Mouse (Mus musculus) heart, embryonic 14.5 days (tissue): ENCODE data around the gene Lamc1. TPM values are rescaled to one million over a fixed set of nuclear protein-coding genes. Genes with fewer than 3 reads are reported as not detected.

Experiments
- ATAC-seq: fragments of 200-750 bp; cut with Nextera tagmentation; 2 replicates; pipeline ENCODE4 v1.8.0; 2017; ENCODE audit warnings: low read depth, moderate TSS enrichment; ENCODE audit not compliant: insufficient number of reproducible peaks, insufficient read depth, low FRiP score
- H3K27ac ChIP-seq, 2 experiments: fragments of 200-500 bp in 1 of 2; fragments of 300-500 bp in 1 of 2; sonication (generic) in 1 of 2; replicated peaks in 1 of 2; 2 replicates each; pipeline ENCODE4 v1.5.1; 2012 to 2014; ENCODE audit warnings: low read depth in 2 of 2, low read length in 2 of 2, control low read depth in 1 of 2, mild to moderate bottlenecking in 1 of 2, mixed read lengths in 1 of 2; ENCODE audit not compliant: control insufficient read depth in 1 of 2, insufficient read depth in 1 of 2
- H3K27me3 ChIP-seq: fragments of 300-500 bp; sonication (generic); 2 replicates; pipeline ENCODE4 v1.6.1; 2014; ENCODE audit warnings: mild to moderate bottlenecking, low read length, control low read depth; ENCODE audit not compliant: control insufficient read depth, insufficient read depth
- H3K36me3 ChIP-seq: fragments of 300-500 bp; sonication (generic); 2 replicates; pipeline ENCODE4 v1.6.1; 2014; ENCODE audit warnings: mild to moderate bottlenecking, control low read depth, low read length, mixed read lengths; ENCODE audit not compliant: control insufficient read depth, insufficient read depth
- H3K4me1 ChIP-seq, 2 experiments: fragments of 200-500 bp in 1 of 2; fragments of 300-500 bp in 1 of 2; sonication (generic) in 1 of 2; 2 replicates each; pipeline ENCODE4 v1.6.1; 2012 to 2014; ENCODE audit warnings: low read length in 2 of 2, control low read depth in 1 of 2, mixed read lengths in 1 of 2; ENCODE audit not compliant: control insufficient read depth in 2 of 2, insufficient read depth in 2 of 2
- H3K4me2 ChIP-seq: fragments of 300-500 bp; sonication (generic); 2 replicates; pipeline ENCODE4 v1.6.1; 2014; ENCODE audit warnings: mild to moderate bottlenecking, low read length
- H3K4me3 ChIP-seq, 2 experiments: fragments of 200-500 bp in 1 of 2; fragments of 300-500 bp in 1 of 2; sonication (generic) in 1 of 2; 2 replicates each; pipeline ENCODE4 v1.5.1; 2012 to 2014; ENCODE audit warnings: low read length in 2 of 2, mild to moderate bottlenecking in 2 of 2, control low read depth in 1 of 2, low read depth in 1 of 2, moderate library complexity in 1 of 2; ENCODE audit not compliant: control insufficient read depth in 1 of 2, insufficient read depth in 1 of 2
- H3K9ac ChIP-seq: fragments of 300-500 bp; sonication (generic); 2 replicates; pipeline ENCODE4 v1.6.1; 2014; ENCODE audit warnings: mild to moderate bottlenecking, low read length
- H3K9me3 ChIP-seq: fragments of 300-500 bp; sonication (generic); 2 replicates; pipeline ENCODE4 v1.6.1; 2016; ENCODE audit warnings: low read length, control low read depth; ENCODE audit not compliant: control insufficient read depth
- WGBS: fragments of 180-500 bp; shearing (Covaris S2); extraction: QIAGEN DNeasy Blood & Tissue Kit; methylation state at CpG from one replicate; pipeline ENCODE4 v1.1.7; 2014; 5-methylcytosine and 5-hydroxymethylcytosine counted together
- polyA plus RNA-seq: library from polyadenylated mRNA; unstranded; fragments of >200 nt; fragmentation: Nextera tagmentation; extraction: Ambion mirVana; gene quantifications from 2 replicates; pipeline ENCODE4 v1.2.1, GENCODE M21; 2014

Gene Lamc1
- polyA plus RNA-seq, 1 experiment from 2014 or later: 133 TPM

DNA sequence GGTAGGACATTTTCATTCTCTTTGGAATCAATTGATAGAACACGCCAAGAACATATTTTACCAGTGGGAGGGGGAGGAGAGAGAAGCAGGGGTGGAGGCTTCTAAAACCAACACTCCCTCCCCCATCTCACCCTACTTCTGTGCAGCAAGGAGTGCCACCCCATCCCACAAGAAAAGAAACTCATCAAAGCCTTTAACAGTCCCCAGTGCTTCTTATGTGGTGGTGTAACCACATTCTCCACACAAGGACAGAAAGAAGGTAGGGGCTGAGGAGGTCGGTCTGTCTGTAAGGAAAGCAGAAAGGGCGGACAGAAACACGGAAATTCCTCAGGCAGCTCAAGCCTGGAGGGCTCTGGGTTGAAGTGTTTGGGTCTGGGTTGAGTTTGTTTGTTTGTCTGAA is 12.5 kb downstream of the Lamc1 start:
- Histone ChIP-seq H3K27me3 (no peaks in the 10 kb centered on the region), H3K9ac (peak overlapping the region; percentile 45; the same call in 1 of the 2 replicates), H3K36me3 (0 out of 2 replicates have a peak, but pooled peaks cover 3% of the 10 kb centered on the region), H3K4me1 (peaks cover 30 to 73% of the 10 kb centered on the region in 2 experiments), H3K4me3 (no peak overlapping the region), H3K27ac (peak overlapping the region; percentile 72 to 85), H3K4me2 (peak overlapping the region; percentile 48), H3K9me3 (no peaks in the 10 kb centered on the region)
- WGBS: 36% methylated on average over 4 of the region's 4 CpGs
- no peak for ATAC-seq

GRCm38 (mm10) chr1:153318741-153319140 is 13.8 kb downstream of the Lamc1 start:
- H3K4me1 ChIP-seq: peaks cover 30 to 77% of the 10 kb centered on the region in 2 experiments
- H3K4me3 ChIP-seq: no peak overlapping the region
- no peaks in the 10 kb centered on the region for H3K27me3 ChIP-seq
- ATAC-seq: no peak
- no peaks in the 10 kb centered on the region for H3K9me3 ChIP-seq
- no peak overlapping the region for H3K9ac ChIP-seq
- 76% methylated on average over 1 of the region's 1 CpGs for WGBS
- no peak overlapping the region for H3K4me2 ChIP-seq
- no peaks in the 10 kb centered on the region for H3K36me3 ChIP-seq
- H3K27ac ChIP-seq: no peak overlapping the region

GRCm38 (mm10) chr1:153318287-153318686 is 14.3 kb downstream of the Lamc1 start:
- peaks cover 26 to 72% of the 10 kb centered on the region in 2 experiments for H3K4me1 ChIP-seq
- 92% methylated on average over 7 of the region's 7 CpGs for WGBS
- H3K9ac ChIP-seq: no peak overlapping the region
- no peak overlapping the region for H3K4me3 ChIP-seq
- ATAC-seq: no peak
- H3K27ac ChIP-seq: peak overlapping the region in 1 of 2 experiments; percentile 45; a peak in 1 of 4 replicates
- H3K27me3 ChIP-seq: no peaks in the 10 kb centered on the region
- H3K36me3 ChIP-seq: no peaks in the 10 kb centered on the region
- H3K9me3 ChIP-seq: no peaks in the 10 kb centered on the region
- H3K4me2 ChIP-seq: no peak overlapping the region

DNA sequence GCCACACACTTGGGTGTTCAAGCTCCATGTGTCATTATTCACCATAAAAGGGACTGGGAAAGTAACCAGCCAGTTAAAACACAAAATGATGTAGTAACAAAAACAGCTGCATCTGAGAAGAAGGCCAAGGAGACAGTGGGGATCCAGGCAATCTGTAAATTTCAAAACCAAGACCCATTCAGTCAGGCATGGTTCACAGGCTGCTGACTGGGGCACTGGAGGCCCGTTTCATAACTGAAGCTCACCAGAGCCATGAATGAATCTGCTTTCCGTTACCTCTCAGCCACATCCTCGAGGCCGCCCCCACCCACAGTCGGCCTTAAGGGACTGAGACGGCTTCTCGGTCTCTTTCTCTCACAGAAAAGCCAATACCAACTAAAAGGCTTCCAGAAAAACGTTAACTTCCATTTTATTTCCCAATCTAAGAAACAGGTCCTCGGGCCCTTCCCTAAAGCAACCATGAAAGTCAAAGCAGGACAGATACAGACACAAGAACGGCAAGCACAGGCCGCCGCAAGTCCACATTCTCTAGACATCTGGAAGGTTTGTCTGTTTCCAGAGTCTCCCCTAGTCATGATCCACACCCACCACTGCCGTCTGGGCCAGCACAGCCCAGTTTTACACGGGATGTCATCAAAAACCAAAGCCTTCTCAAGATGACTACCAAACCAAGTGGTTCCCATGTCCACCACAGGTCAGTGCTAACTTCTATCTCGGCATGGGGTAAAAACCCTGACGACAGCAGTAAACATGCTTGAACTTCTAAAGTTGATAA is 14.9 kb downstream of the Lamc1 start:
- Histone ChIP-seq H3K4me2 (0 out of 2 replicates have a peak overlapping the region, but pooled peaks have one; percentile 11), H3K4me1 (peaks cover 23 to 69% of the 10 kb centered on the region in 2 experiments), H3K9me3 (no peaks in the 10 kb centered on the region), H3K27ac (peak overlapping the region; percentile 24 to 45; a peak in 3 of 4 replicates), H3K9ac (peak overlapping the region; percentile 38; the same call in 1 of the 2 replicates), H3K4me3 (no peak overlapping the region), H3K36me3 (no peaks in the 10 kb centered on the region), H3K27me3 (no peaks in the 10 kb centered on the region)
- 48% methylated on average over 16 of the region's 16 CpGs for WGBS
- ATAC-seq: no peak

DNA sequence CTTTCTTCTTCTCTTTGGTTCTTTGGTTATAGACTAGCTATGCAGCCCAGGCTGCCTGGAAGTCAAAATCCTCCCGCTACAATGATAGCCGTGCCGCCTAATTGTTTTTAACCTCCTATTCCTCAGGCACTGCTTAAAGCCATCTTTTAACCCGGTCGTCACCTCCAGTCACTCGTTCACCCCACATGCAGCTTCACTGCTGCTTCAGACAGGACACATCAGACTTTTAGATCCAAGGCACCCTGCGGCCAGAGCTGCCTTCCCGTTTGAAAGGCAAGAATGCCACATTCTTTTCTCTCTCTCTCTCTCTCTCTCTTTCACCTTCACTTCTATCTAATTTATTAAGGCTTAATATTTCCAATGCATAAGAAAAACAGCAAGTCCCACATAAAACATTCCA is 15.6 kb downstream of the Lamc1 start:
- Histone ChIP-seq H3K27me3 (no peaks in the 10 kb centered on the region), H3K4me1 (peaks cover 21 to 72% of the 10 kb centered on the region in 2 experiments), H3K9me3 (no peaks in the 10 kb centered on the region), H3K36me3 (no peaks in the 10 kb centered on the region), H3K4me2 (no peak overlapping the region), H3K4me3 (no peak overlapping the region), H3K9ac (no peak overlapping the region), H3K27ac (no peak overlapping the region)
- ATAC-seq: no peak
- WGBS: 61% methylated on average over 8 of the region's 8 CpGs

DNA sequence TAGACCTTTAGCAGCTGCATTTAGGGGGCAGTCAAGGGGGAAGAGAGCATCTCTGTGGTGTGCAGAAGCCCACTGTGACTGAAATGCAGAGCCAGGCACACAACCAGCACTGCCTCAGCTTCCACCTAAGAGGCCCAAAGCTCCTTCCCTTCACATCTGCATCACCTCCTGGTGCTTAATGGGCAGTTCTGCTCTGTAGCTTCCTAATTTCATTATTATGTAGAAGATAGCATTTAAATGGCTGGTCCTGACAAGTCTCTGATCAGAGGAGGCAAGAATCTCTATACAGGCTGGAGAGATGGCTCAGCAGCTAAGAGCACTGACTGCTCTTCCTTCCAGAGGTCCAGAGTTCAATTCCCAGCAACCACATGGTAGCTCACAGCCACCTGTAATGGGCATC is 16.3 kb downstream of the Lamc1 start:
- Histone ChIP-seq H3K27ac (no peak overlapping the region), H3K4me3 (no peak overlapping the region), H3K9me3 (no peaks in the 10 kb centered on the region), H3K27me3 (no peaks in the 10 kb centered on the region), H3K4me1 (peaks cover 17 to 71% of the 10 kb centered on the region in 2 experiments), H3K4me2 (no peak overlapping the region), H3K9ac (no peak overlapping the region), H3K36me3 (no peaks in the 10 kb centered on the region)
- ATAC-seq: no peak

DNA sequence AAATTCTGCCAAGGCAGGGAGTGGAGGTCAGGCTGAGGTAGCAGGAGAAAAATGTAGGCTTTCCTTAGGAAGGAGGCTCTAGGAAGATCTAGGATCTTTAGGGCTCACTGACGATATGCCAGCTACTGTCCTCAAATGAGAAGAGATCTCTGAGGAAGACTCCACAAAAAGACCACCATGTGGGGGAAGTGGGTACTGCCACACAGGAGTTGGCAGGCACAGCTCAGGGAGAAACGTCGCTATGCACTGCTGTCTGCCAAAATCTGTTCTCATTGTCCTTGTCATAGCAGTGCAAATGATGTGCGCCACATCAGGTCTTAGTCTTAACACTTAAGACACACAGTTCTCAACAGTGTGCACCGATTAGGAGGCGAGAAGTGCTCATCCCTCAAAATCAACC is 17.5 kb downstream of the Lamc1 start:
- ATAC-seq: no peak; the same call in 1 of the 2 replicates
- Histone ChIP-seq H3K4me2 (no peak overlapping the region), H3K27me3 (no peaks in the 10 kb centered on the region), H3K36me3 (no peaks in the 10 kb centered on the region), H3K9ac (no peak overlapping the region), H3K4me1 (peaks cover 8 to 67% of the 10 kb centered on the region in 2 experiments), H3K4me3 (no peak overlapping the region), H3K27ac (no peak overlapping the region), H3K9me3 (no peaks in the 10 kb centered on the region)
- 74% methylated on average over 6 of the region's 6 CpGs for WGBS
